Mouse (Mus musculus) lung, adult 2 months (tissue): Measurements from ENCODE around the gene Cdc6.

Source experiments
- CTCF ChIP-seq: fragments of 200-500 bp; IDR thresholded peaks from 2 replicates; pipeline ENCODE4 v1.5.1; 2011; ENCODE audit warnings: mild to moderate bottlenecking, low read length, control low read depth; ENCODE audit not compliant: insufficient read depth
- POLR2A ChIP-seq: fragments of 200-500 bp; IDR thresholded peaks from 2 replicates; pipeline ENCODE4 v1.6.1; 2011; ENCODE audit warnings: low read depth, mild to moderate bottlenecking, control low read depth, low read length, borderline replicate concordance; ENCODE audit errors: extremely low read depth

GRCm38 (mm10) chr11:98953361-98953760 is 45.8 kb downstream of the Cdc6 start:
- TF ChIP-seq CTCF (no peak), POLR2A (no peak)
